Mouse (Mus musculus) intestine, embryonic 15.5 days (tissue): ENCODE data around the gene Hivep1. TPM values are rescaled to one million over a fixed set of nuclear protein-coding genes. Genes with fewer than 3 reads are reported as not detected.
A peak's percentile ranks its signal among the peaks of the same experiment; 100 is the strongest.

Experiments
- ATAC-seq: fragments of 200-750 bp; cut with Nextera tagmentation; 2 replicates; pipeline ENCODE4 v1.8.0; 2017; ENCODE audit warnings: moderate TSS enrichment, moderate library complexity
- H3K27ac ChIP-seq: fragments of 300-500 bp; sonication (generic); 2 replicates; pipeline ENCODE4 v1.5.1; 2015; ENCODE audit warnings: mild to moderate bottlenecking, inconsistent platforms
- H3K27me3 ChIP-seq: fragments of 300-500 bp; sonication (generic); replicated peaks from 2 replicates; pipeline ENCODE4 v1.6.1; 2015; ENCODE audit warnings: inconsistent platforms
- H3K36me3 ChIP-seq: fragments of 300-500 bp; sonication (generic); 2 replicates; pipeline ENCODE4 v1.6.1; 2015; ENCODE audit warnings: inconsistent platforms
- H3K4me1 ChIP-seq: fragments of 300-500 bp; sonication (generic); replicated peaks from 2 replicates; pipeline ENCODE4 v1.6.1; 2015; ENCODE audit warnings: inconsistent platforms
- H3K4me2 ChIP-seq: fragments of 300-500 bp; sonication (generic); replicated peaks from 2 replicates; pipeline ENCODE4 v1.6.1; 2015; ENCODE audit warnings: mild to moderate bottlenecking, inconsistent platforms
- H3K4me3 ChIP-seq: fragments of 300-500 bp; sonication (generic); replicated peaks from 2 replicates; pipeline ENCODE4 v1.5.1; 2015; ENCODE audit warnings: inconsistent platforms
- H3K9ac ChIP-seq: fragments of 300-500 bp; sonication (generic); 2 replicates; pipeline ENCODE4 v1.6.1; 2015; ENCODE audit warnings: inconsistent platforms
- H3K9me3 ChIP-seq: fragments of 300-500 bp; sonication (generic); 2 replicates; pipeline ENCODE4 v1.6.1; 2016; ENCODE audit warnings: inconsistent platforms
- WGBS: fragments of 180-500 bp; shearing (Covaris S2); methylation state at CpG from one replicate; pipeline ENCODE4 v1.1.7; 2015; 5-methylcytosine and 5-hydroxymethylcytosine counted together
- polyA plus RNA-seq: library from polyadenylated mRNA; unstranded; fragments of >200 nt; fragmentation: Nextera tagmentation; extraction: Ambion mirVana; gene quantifications from 2 replicates; pipeline ENCODE4 v1.2.1, GENCODE M21; 2015

Hivep1 gene
- 8.7 and 10.4 TPM in 2 replicates for polyA plus RNA-seq

DNA sequence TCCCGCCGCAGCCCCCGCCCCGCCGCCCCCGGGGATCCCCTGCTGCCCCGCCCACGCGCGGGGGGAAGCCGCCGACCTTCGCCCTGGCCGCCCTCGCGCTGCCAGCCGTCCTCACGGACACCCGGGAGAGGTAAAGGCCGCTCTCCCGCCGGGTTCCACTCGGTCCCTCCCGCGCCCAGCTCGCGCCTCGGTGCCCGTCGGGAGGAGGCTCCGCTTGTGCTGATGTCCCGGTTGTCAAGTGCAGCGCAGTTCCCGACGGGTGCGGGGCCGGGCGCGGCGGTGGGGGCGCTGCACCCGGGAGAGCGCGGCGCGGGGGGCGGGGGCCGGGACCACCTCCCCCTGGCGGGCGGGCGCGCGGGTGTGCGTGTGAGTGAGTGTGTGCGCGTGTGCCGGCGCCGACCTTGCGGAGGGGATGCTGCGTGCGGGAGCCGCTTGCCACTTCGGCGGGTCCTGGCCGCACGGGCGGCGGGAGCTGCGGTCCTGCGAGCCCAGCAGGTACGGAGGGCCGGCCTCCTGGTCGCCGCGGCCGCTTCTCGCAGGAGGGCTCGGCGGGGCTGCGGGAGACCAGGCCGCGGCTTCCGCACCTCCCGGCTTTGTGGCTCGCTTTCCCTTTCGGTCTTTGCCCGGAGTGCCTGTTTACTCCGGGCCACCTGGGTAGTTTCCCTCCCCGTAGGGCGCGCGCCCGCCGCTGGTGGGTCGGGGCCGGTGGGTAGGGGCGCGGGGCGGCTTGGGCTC, at the start of gene Hivep1:
Hivep1 (plus strand) TSS at position 61 of the 735 bp plus-strand sequence.
- Histone ChIP-seq H3K9ac (peak within 1 kb of the TSS; percentile 90), H3K27ac (peak within 1 kb of the TSS; percentile 91), H3K9me3 (no peaks in the 10 kb centered on the region), H3K4me2 (peak within 1 kb of the TSS; percentile 76), H3K36me3 (0 out of 2 replicates have a peak, but pooled peaks cover 4% of the 10 kb centered on the region), H3K27me3 (no peaks in the 10 kb centered on the region), H3K4me1 (no peaks in the 10 kb centered on the region; the same call in 1 of the 2 replicates), H3K4me3 (peak within 1 kb of the TSS; percentile 92)
- peak; percentile 63 for ATAC-seq
- WGBS = 0% methylated on average over 80 of the region's 100 CpGs

DNA sequence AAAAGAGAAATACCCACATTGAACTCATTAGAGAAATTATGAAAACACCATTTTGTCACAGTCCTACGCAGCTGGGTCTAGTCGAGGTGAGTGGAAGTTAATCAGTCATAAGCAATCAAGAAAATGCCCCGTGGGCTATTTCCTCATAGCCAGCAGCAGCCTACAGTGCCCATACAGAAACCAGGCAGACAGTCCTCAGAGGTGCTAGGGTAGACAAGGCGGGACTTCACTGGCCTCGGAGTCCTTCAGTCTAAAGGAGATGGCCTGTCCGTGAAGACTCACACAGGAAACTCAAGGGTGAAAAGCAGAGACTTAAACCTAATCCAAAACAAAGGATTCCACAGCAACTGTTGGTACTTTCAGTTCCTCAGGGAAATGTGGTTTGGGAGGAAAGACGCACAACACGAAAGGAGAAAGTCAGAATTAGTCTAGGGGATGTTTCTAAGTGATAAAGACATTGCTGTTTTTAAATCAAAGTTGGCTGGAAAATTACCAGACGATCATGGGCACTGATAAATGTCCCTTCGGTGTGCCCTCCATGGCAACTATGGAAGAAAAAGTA, 36.3 kb upstream of the Hivep1 start:
- no peak overlapping the region for H3K4me2 ChIP-seq
- WGBS = 79% methylated on average over 10 of the region's 10 CpGs
- ATAC-seq = no peak
- no peaks in the 10 kb centered on the region for H3K36me3 ChIP-seq
- H3K9ac ChIP-seq = no peak overlapping the region
- H3K4me3 ChIP-seq = no peak overlapping the region
- H3K9me3 ChIP-seq = no peaks in the 10 kb centered on the region
- no peaks in the 10 kb centered on the region for H3K27me3 ChIP-seq
- H3K27ac ChIP-seq = no peak overlapping the region
- H3K4me1 ChIP-seq = no peaks in the 10 kb centered on the region

DNA sequence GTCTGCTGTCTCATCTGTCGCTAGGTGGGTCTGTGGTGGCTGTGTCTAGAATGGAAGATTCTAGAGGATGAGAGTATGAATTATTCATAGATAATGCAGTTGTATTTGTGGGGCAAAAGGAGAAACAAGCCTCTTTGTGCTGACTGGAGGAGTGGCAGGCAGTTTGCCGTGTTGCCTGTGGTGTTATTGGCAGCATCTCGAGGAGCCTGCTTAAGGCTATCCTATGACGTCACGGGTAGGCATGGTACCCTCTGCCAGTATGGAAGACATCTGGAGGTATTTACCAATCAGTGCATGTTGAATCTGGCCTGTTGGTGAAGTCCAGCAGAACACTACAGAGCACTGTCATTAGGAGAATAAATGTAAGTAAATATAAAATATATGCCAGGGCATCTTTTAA, 35.6 kb upstream of the Hivep1 start:
- ATAC-seq = no peak
- Histone ChIP-seq H3K4me1 (no peaks in the 10 kb centered on the region), H3K9ac (no peak overlapping the region), H3K27ac (no peak overlapping the region), H3K27me3 (no peaks in the 10 kb centered on the region), H3K4me2 (no peak overlapping the region), H3K4me3 (no peak overlapping the region), H3K36me3 (no peaks in the 10 kb centered on the region), H3K9me3 (no peaks in the 10 kb centered on the region)
- WGBS = 85% methylated on average over 5 of the region's 5 CpGs

DNA sequence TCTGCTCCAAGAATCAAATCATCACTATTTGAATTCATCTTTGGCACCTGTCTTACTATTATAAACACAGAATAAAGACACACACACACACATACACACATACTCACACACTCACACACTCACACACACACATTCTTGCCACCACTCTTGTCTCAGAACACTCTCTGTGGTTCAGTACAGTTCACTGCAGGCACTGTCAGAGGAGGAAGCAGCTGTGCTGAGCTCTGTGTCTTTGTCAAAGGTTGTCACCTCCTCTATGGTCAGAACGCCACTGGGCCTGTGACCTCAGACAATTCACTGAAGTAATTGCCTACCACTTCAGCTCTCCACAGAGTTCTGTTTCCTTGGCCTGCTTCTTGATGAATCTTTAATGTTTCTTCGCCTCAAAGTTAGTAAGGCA, 33.5 kb upstream of the Hivep1 start:
- WGBS = 72% methylated on average over 2 of the region's 2 CpGs

DNA sequence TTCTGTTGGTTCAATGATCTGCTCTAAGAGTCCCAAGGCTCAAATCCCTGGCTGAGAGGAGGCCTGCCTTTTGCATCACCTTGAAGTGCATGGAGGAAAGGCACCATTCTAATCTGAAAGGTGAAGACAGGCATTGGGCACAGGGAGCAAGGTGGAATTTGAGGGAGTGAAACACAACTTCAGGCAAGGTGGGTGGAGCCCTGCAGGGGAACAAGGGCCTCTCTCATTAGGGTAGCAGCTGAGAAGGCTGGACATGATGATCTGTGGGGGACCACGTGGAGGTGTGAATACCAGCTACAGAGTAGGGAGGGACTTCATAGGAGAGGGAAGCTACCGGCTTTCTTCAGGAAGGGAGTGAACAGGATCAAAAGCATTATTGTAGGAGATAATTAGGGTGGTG, 10.6 kb upstream of the Hivep1 start:
- Histone ChIP-seq H3K4me3 (no peak overlapping the region), H3K9me3 (no peaks in the 10 kb centered on the region), H3K27me3 (no peaks in the 10 kb centered on the region), H3K4me1 (peaks cover 3% of the 10 kb centered on the region; the same call in 1 of the 2 replicates), H3K9ac (no peak overlapping the region), H3K36me3 (no peaks in the 10 kb centered on the region), H3K4me2 (no peak overlapping the region), H3K27ac (no peak overlapping the region)
- WGBS = 17% methylated on average over 2 of the region's 2 CpGs
- ATAC-seq = no peak

More for the DNA sequence above, 33.5 kb upstream of the Hivep1 start:
- no peaks in the 10 kb centered on the region for H3K9me3 ChIP-seq
- no peak overlapping the region for H3K4me3 ChIP-seq
- no peak for ATAC-seq
- no peaks in the 10 kb centered on the region for H3K27me3 ChIP-seq
- no peak overlapping the region for H3K27ac ChIP-seq
- H3K9ac ChIP-seq = no peak overlapping the region
- no peaks in the 10 kb centered on the region for H3K36me3 ChIP-seq
- H3K4me1 ChIP-seq = no peaks in the 10 kb centered on the region
- no peak overlapping the region for H3K4me2 ChIP-seq

DNA sequence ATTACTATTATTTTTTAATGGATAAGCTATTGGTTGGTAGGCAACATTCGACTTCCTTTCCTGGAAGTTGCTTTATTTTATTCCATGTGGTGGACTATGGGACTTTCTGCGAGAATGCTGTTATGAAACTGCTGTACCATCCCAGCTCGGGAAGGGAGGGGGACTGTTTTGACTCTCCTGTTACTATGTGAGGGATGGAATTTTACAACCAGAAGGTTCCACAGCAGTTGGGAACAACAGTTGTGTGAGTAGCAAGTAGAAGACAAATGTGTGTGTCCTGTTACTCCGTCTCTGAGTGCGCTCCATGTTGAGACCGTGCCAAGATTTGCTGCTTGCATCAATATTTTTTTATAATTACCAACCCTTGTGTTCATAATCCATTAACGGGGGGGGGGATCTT, 8.4 kb upstream of the Hivep1 start:
- H3K9ac ChIP-seq = no peak overlapping the region
- H3K4me2 ChIP-seq = no peak overlapping the region
- H3K27me3 ChIP-seq = no peaks in the 10 kb centered on the region
- no peak for ATAC-seq
- no peaks in the 10 kb centered on the region for H3K9me3 ChIP-seq
- H3K36me3 ChIP-seq = no peaks in the 10 kb centered on the region
- WGBS = 70% methylated on average over 7 of the region's 7 CpGs
- peaks cover 3% of the 10 kb centered on the region; the same call in 1 of the 2 replicates for H3K4me1 ChIP-seq
- H3K4me3 ChIP-seq = no peak overlapping the region
- no peak overlapping the region for H3K27ac ChIP-seq

DNA sequence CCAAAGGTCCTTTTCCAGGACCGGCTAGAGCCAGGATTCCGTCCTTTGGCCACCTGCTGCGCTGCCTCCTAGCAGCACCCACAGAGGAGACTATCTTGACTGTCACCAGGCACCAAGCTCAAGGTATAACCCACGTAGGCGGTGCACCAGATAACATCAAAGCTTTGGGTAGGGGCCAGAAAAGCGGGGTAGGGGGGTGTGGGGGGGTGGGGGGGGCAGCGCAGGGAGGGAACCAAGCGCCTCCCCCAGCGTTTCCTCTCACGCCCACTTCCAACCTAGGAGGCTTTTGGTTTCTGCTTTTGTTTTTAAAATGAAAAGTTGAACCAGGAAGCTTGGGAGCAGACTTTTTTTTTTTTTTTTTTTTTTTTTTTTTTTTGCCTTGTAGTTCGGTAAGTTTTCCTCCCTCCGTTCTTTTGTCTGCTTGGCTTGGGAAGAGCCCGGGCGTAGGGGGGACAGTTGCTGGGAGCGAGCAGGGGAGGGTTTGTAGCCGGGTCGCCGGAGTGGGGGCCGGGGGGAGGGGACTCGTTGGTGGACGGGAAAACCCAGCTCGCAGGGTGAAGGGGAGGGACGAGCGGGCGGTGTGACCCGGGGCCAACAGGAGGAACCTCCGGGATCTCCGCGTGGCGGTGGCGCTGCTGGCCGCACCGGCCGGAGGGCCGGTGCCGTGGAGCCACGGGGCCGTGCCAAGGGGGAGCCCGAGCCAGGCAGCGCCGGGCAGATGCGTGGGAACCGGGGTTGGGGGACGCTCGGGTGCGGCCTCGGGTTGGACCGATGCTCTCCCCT, 2.6 kb upstream of the Hivep1 start:
- ATAC-seq = peak; percentile 5; the same call in 1 of the 2 replicates
- peak overlapping the region; percentile 73 for H3K9ac ChIP-seq
- no peaks in the 10 kb centered on the region for H3K36me3 ChIP-seq
- no peaks in the 10 kb centered on the region for H3K9me3 ChIP-seq
- H3K4me1 ChIP-seq = no peaks in the 10 kb centered on the region; the same call in 1 of the 2 replicates
- peak overlapping the region; percentile 74 for H3K4me2 ChIP-seq
- no peaks in the 10 kb centered on the region for H3K27me3 ChIP-seq
- H3K27ac ChIP-seq = peak overlapping the region; percentile 93
- H3K4me3 ChIP-seq = peak overlapping the region; percentile 71
- under 1% methylated on average over 48 of the region's 48 CpGs for WGBS

DNA sequence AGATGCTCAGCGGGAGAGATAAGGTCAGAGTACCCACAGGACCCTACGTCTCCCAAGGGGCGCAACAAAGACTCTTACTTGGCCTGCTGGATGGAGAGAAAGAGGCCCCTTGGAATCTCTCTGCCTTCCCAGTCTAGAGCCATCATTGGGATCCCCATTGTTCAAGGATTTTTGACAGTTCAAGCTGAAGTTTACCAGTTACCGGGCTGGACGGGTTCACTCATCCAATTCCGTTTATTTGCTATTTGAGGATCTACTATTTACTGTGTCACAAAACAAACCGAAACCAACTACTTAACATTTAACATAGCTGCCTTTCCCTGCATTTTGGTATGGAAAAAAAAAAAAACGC, 2.1 kb upstream of the Hivep1 start:
- no peak for ATAC-seq
- WGBS = 2% methylated on average over 8 of the region's 8 CpGs

DNA sequence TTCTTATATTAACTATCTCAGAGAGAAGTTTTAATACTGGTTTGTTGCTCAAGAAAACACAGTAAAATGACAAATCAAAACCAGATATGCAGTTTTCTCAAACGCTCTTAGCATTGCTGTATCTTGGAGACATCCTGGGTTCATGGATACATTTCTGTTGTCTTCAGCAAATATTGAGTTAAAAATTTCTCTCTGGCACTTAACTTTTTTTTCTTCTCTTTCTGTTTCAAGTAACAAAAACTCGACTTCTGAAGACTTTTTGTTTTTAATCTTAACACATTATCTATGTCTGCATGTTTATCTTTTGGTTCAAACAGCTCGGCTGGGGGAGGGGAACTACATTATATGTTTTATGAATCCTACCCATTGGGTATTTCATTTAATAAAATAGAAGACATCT, 1.7 kb upstream of the Hivep1 start:
- Histone ChIP-seq H3K9me3 (no peaks in the 10 kb centered on the region), H3K27me3 (no peaks in the 10 kb centered on the region), H3K4me1 (no peaks in the 10 kb centered on the region; the same call in 1 of the 2 replicates), H3K36me3 (no peaks in the 10 kb centered on the region), H3K27ac (no peak overlapping the region), H3K4me2 (peak overlapping the region; percentile 74), H3K9ac (no peak overlapping the region), H3K4me3 (peak overlapping the region; percentile 71; the same call in 1 of the 2 replicates)
- ATAC-seq = no peak
- 10% methylated on average over 3 of the region's 3 CpGs for WGBS

More for the DNA sequence above, 2.1 kb upstream of the Hivep1 start:
- Histone ChIP-seq H3K27me3 (no peaks in the 10 kb centered on the region), H3K4me2 (peak overlapping the region; percentile 74), H3K27ac (peak overlapping the region; percentile 93), H3K36me3 (no peaks in the 10 kb centered on the region), H3K4me3 (peak overlapping the region; percentile 71), H3K4me1 (no peaks in the 10 kb centered on the region; the same call in 1 of the 2 replicates), H3K9ac (peak overlapping the region; percentile 73), H3K9me3 (no peaks in the 10 kb centered on the region)

DNA sequence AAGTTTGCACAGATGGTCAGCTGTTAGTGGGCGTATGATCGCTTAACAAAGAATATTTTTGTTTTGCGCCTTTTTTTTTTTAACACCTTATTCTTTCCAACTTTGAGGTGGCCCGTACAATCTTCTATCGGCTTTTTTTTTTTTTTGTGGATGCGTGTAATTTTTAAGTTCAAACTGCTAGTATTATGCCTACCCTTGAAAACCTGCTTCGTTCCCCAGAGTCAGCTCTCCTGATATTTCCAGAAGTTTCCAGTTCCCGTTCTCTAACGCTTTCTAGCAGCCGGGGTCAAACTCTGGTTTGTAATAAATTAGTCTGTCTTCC, 980 bp upstream of the Hivep1 start:
- Histone ChIP-seq H3K4me1 (no peaks in the 10 kb centered on the region; the same call in 1 of the 2 replicates), H3K9me3 (no peaks in the 10 kb centered on the region), H3K4me3 (peak overlapping the region; percentile 92), H3K27ac (peak overlapping the region; percentile 86), H3K4me2 (peak overlapping the region; percentile 74), H3K27me3 (no peaks in the 10 kb centered on the region), H3K36me3 (no peaks in the 10 kb centered on the region), H3K9ac (peak overlapping the region; percentile 34; the same call in 1 of the 2 replicates)
- ATAC-seq = no peak
- WGBS = under 1% methylated on average over 10 of the region's 10 CpGs

DNA sequence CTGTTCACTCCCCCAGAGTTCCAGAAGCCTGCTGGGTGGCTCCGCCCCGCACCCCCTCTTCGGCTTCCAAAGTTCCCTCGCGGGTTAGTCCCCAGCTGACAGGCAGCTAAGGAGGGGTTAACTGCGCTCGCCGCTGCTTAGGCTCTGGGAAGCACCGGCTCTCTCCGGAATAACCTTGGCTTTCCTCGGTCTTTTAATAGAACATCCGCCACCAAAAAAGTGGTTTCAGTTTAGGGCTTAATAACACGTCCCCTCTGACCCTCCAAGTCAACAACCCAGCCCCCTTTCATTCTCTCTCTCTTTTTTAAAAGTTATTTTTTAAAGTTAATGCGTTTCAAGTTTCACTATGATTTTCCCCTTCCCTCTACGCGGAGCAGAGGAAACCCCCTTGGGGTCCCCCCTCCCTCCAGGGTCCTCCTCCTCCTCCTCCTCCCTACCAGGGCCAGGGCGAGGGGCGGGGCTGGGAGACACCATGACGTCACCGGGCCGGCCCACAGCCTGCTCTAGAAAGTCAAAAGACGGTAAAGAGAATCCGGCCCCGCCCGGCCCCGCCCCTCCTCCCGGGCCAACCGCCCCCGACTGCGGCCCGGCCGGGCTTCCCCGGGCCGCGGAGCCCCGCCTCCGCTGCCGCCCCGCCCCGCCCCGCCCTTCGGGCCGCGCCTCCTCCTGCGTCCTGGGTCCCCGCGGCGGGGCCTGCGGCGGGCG, 467 bp upstream of the Hivep1 start:
- Histone ChIP-seq H3K27me3 (no peaks in the 10 kb centered on the region), H3K4me2 (peak overlapping the region; percentile 76), H3K36me3 (0 out of 2 replicates have a peak, but pooled peaks cover under 1% of the 10 kb centered on the region), H3K9ac (peak overlapping the region; percentile 90), H3K4me3 (peak overlapping the region; percentile 92), H3K27ac (peak overlapping the region; percentile 86), H3K9me3 (no peaks in the 10 kb centered on the region), H3K4me1 (no peaks in the 10 kb centered on the region; the same call in 1 of the 2 replicates)
- peak; percentile 89 for ATAC-seq
- WGBS = under 1% methylated on average over 27 of the region's 51 CpGs
